Mouse (Mus musculus) CD4-positive, CD25-positive, alpha-beta regulatory T cell, adult 9 weeks (primary cell): ENCODE results near the gene Nkain4. TPM values are rescaled to one million over a fixed set of nuclear protein-coding genes. Genes with fewer than 3 reads are reported as not detected.

ENCODE experiments used
- polyA plus RNA-seq: library from polyadenylated mRNA; unstranded; fragments of 100-300 nt; shearing (Covaris generic); gene quantifications from one replicate; pipeline ENCODE4 v1.2.1, GENCODE M21; 2017

The Nkain4 gene
- polyA plus RNA-seq: not detected

GRCm38 (mm10) chr2:180954061-180955047, at the start of gene Nkain4:
TSS of gene Nkain4 (minus strand) at chr2:180954699.

DNA sequence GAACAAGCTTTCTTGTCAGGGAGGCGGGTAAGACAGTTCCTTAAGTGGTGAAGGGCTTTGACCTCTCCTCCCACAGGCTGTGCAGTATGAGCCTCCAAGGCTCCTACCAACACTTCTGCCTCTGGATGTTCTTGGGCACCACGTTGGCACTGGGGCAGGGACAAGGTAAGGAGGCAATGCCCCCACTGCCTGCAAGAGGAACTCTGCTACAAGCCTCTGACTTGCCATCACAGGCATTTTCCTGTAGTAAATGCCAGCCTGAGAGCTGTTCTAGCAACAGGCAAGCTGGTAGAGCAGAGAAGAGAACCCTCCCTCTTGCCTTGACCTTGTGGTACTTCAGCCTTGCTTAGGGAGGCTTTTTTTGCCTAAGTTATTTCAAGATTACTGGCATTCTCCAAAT, 31.9 kb upstream of the Nkain4 start, which contains the start of gene Col20a1:
Gene Col20a1, plus strand, starts transcription at position 87 of the 400 bp plus-strand sequence.

GRCm38 (mm10) chr2:180967010-180967763, 12.7 kb upstream of the Nkain4 start, which contains the start of gene Arfgap1:
TSS of gene Arfgap1 (plus strand) at chr2:180967225.

GRCm38 (mm10) chr2:180928723-180929122, 25.8 kb downstream of the Nkain4 start, which contains the start of gene Birc7:
TSS of gene Birc7 (plus strand) at chr2:180929023.

DNA sequence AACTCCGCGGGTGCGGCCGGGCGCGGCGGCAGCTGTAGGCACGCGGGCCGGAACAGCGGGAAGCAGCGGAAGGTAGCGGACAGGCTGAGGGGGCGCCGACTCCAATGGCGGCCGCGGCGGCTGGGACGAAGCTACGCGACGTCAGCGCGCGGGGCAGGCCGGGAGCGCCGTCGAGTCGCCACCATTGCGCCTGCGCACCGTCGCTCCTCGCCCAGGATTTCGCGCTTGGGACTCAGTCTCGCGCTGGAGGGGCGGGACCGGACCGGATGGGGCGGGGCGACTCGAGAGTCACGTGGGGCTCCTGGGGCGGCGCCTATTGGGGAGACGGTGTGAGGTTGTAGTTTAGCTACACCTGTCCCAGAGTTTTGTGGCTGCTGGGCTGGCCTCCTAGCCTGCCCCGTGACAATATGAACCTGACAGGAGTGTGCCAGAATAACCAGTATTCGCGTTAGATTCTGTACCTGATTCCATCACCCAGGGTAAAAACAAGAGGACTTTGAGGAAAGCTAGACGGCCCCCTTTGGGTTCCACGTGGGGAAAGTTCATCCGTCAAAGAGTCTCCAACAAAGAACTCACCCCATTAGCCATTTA, 33.6 kb downstream of the Nkain4 start, which contains the start of gene Ythdf1:
Gene Ythdf1, minus strand, starts transcription at position 140 of the 591 bp plus-strand sequence.

Other genes starting within 250 kb of the Nkain4 start
- gene Dido1, start 244.7 kb downstream of the Nkain4 start, polyA plus RNA-seq: 79.5 TPM
- gene Gid8, start 244.6 kb downstream of the Nkain4 start, polyA plus RNA-seq: 27.6 TPM
- gene Slc17a9, start 229.4 kb downstream of the Nkain4 start, polyA plus RNA-seq: 94.0 TPM
- not detected for gene Bhlhe23, start 177.8 kb downstream of the Nkain4 start, polyA plus RNA-seq
- 6.1 TPM for gene Ythdf1, start 33.8 kb downstream of the Nkain4 start, polyA plus RNA-seq
- gene Birc7, start 25.7 kb downstream of the Nkain4 start, polyA plus RNA-seq: not detected
- 88.2 TPM for gene Arfgap1, start 12.5 kb upstream of the Nkain4 start, polyA plus RNA-seq
- 1.0 TPM for gene Col20a1, start 31.8 kb upstream of the Nkain4 start, polyA plus RNA-seq
- not detected for gene Chrna4, start 88.8 kb upstream of the Nkain4 start, polyA plus RNA-seq
- gene Kcnq2, start 180.6 kb upstream of the Nkain4 start, polyA plus RNA-seq: not detected
- not detected for gene Eef1a2, start 202.3 kb upstream of the Nkain4 start, polyA plus RNA-seq
- gene Ppdpf, start 232.5 kb upstream of the Nkain4 start, polyA plus RNA-seq: 356 TPM
- not detected for gene Ptk6, start 248.1 kb upstream of the Nkain4 start, polyA plus RNA-seq